Mouse (Mus musculus) myocyte (in vitro differentiated cells): Measurements from ENCODE around the gene Zfp335. TPM values are rescaled to one million over a fixed set of nuclear protein-coding genes. Genes with fewer than 3 reads are reported as not detected.

Experiments
- H3K27me3 ChIP-seq: one replicate; pipeline ENCODE4 v1.6.1; 2011; ENCODE audit not compliant: control insufficient read depth, insufficient read depth, insufficient read length
- H3K36me3 ChIP-seq: one replicate; pipeline ENCODE4 v1.6.1; 2011; ENCODE audit not compliant: control insufficient read depth, insufficient read depth
- H3K4me2 ChIP-seq: one replicate; pipeline ENCODE4 v1.6.1; 2011; ENCODE audit warnings: low read depth, control low read depth
- H3K4me3 ChIP-seq: one replicate; pipeline ENCODE4 v1.5.1; 2011; ENCODE audit warnings: mild to moderate bottlenecking, control low read depth, moderate library complexity
- H3K79me2 ChIP-seq: one replicate; pipeline ENCODE4 v1.6.1; 2011; ENCODE audit not compliant: control insufficient read depth, insufficient read depth
- H3ac ChIP-seq: one replicate; pipeline ENCODE4 v1.6.1; 2011; ENCODE audit not compliant: control insufficient read depth, insufficient read length
- E2F4 ChIP-seq: IDR thresholded peaks from one replicate; pipeline ENCODE4 v1.6.1; 2011; ENCODE audit warnings: mild to moderate bottlenecking, control low read depth, moderate library complexity; ENCODE audit not compliant: insufficient read depth
- MAX ChIP-seq: IDR thresholded peaks from one replicate; pipeline ENCODE4 v1.6.1; 2011; ENCODE audit warnings: low read depth, mild to moderate bottlenecking, control low read depth
- MYOD1 ChIP-seq, 3 experiments: IDR thresholded peaks; one replicate each; pipeline ENCODE4 v1.6.1; 2011; ENCODE audit warnings: control low read depth in 2 of 3, low read depth in 2 of 3, mild to moderate bottlenecking in 2 of 3, moderate library complexity in 1 of 3; ENCODE audit not compliant: insufficient read length in 2 of 3, control insufficient read depth in 1 of 3
- MYOG ChIP-seq, 3 experiments: IDR thresholded peaks; one replicate each; pipeline ENCODE4 v1.6.1; 2011; ENCODE audit warnings: control low read depth in 2 of 3, low read depth in 2 of 3, mild to moderate bottlenecking in 2 of 3; ENCODE audit not compliant: insufficient read length in 2 of 3, control insufficient read depth in 1 of 3, insufficient read depth in 1 of 3
- POLR2AphosphoS2 ChIP-seq: IDR thresholded peaks from one replicate; pipeline ENCODE4 v1.6.1; 2011; ENCODE audit warnings: low read depth, control low read depth; ENCODE audit not compliant: insufficient read length
- REST ChIP-seq: IDR thresholded peaks from one replicate; pipeline ENCODE4 v1.6.1; 2011; ENCODE audit warnings: mild to moderate bottlenecking, control low read depth, moderate library complexity; ENCODE audit not compliant: insufficient read depth, insufficient read length
- SRF ChIP-seq: IDR thresholded peaks from one replicate; pipeline ENCODE4 v1.6.1; 2011; ENCODE audit warnings: low read depth; ENCODE audit not compliant: control insufficient read depth, insufficient read length
- TCF12 ChIP-seq: IDR thresholded peaks from one replicate; pipeline ENCODE4 v1.6.1; 2011; ENCODE audit warnings: mild to moderate bottlenecking, control low read depth; ENCODE audit not compliant: poor library complexity, insufficient read depth, severe bottlenecking
- TCF3 ChIP-seq: IDR thresholded peaks from one replicate; pipeline ENCODE4 v1.6.1; 2011; ENCODE audit warnings: low read depth, control low read depth; ENCODE audit not compliant: insufficient read length
- USF1 ChIP-seq: IDR thresholded peaks from one replicate; pipeline ENCODE4 v1.6.1; 2011; ENCODE audit warnings: low read depth, mild to moderate bottlenecking, control low read depth, moderate library complexity
- polyA plus RNA-seq: library from polyadenylated mRNA; unstranded; fragments of >200 nt; fragmentation: generic; extraction: Trizol; gene quantifications from one replicate; pipeline ENCODE4 v1.2.1, GENCODE M21; 2012; ENCODE audit warnings: missing spikeins

Gene Zfp335
- polyA plus RNA-seq, 1 experiment: 11.1 TPM

GRCm38 (mm10) chr2:164850061-164850460 lies 61.5 kb downstream of the Zfp335 start:
- Histone ChIP-seq H3K79me2 (no peaks in the 10 kb centered on the region), H3K4me3 (no peak overlapping the region), H3K27me3 (no peaks in the 10 kb centered on the region), H3ac (no peak overlapping the region), H3K4me2 (peak overlapping the region; percentile 18), H3K36me3 (peaks cover 11% of the 10 kb centered on the region)
- TF ChIP-seq MYOG (IDR thresholded peaks at IDR 0.05; ENCODE audit: control insufficient read depth in 1 of 3, insufficient read depth in 1 of 3, insufficient read length in 2 of 3, low read depth in 2 of 3) (peak in 1 of 3 experiments; percentile 33), TCF12 (peak; percentile 16), MYOD1 (IDR thresholded peaks at IDR 0.05; ENCODE audit: control insufficient read depth in 1 of 3, insufficient read length in 2 of 3, low read depth in 2 of 3) (peak in 1 of 3 experiments; percentile 66), TCF3 (no peak)

- H3K4me2 ChIP-seq: no peak overlapping the region
- peaks cover 7% of the 10 kb centered on the region for H3K36me3 ChIP-seq
- H3K79me2 ChIP-seq: no peaks in the 10 kb centered on the region
- no peak for TF ChIP-seq E2F4
- no peak for TF ChIP-seq MYOG (IDR thresholded peaks at IDR 0.05; ENCODE audit: control insufficient read depth in 1 of 3, insufficient read depth in 1 of 3, insufficient read length in 2 of 3, low read depth in 2 of 3)
- no peak for TF ChIP-seq USF1
- TF ChIP-seq SRF: no peak
- TF ChIP-seq TCF12: no peak
- TF ChIP-seq POLR2AphosphoS2: no peak
- TF ChIP-seq MYOD1 (IDR thresholded peaks at IDR 0.05; ENCODE audit: control insufficient read depth in 1 of 3, insufficient read length in 2 of 3, low read depth in 2 of 3): no peak
- TF ChIP-seq TCF3: no peak
- TF ChIP-seq MAX: no peak
- TF ChIP-seq REST: no peak
- H3K27me3 ChIP-seq: no peaks in the 10 kb centered on the region
- H3ac ChIP-seq: no peak overlapping the region
- no peak overlapping the region for H3K4me3 ChIP-seq
These were observed 65.8 kb downstream of the Zfp335 start for GRCm38 (mm10) chr2:164845782-164846181.

Other genes starting within 250 kb of the Zfp335 start
- not detected for gene Wfdc11, start 237.7 kb downstream of the Zfp335 start, polyA plus RNA-seq
- gene Wfdc13, start 226.7 kb downstream of the Zfp335 start, polyA plus RNA-seq: 0.04 TPM
- not detected for gene Spint4, start 213.3 kb downstream of the Zfp335 start, polyA plus RNA-seq
- gene Spint5, start 196.5 kb downstream of the Zfp335 start, polyA plus RNA-seq: not detected
- 0.41 TPM for gene Wfdc3, start 165.8 kb downstream of the Zfp335 start, polyA plus RNA-seq
- gene Dnttip1, start 165.8 kb downstream of the Zfp335 start, polyA plus RNA-seq: 63.0 TPM
- 103 TPM for gene Ube2c, start 141.9 kb downstream of the Zfp335 start, polyA plus RNA-seq
- 3,985 TPM for gene Tnnc2, start 131.8 kb downstream of the Zfp335 start, polyA plus RNA-seq
- 29.5 TPM for gene Snx21, start 125.9 kb downstream of the Zfp335 start, polyA plus RNA-seq
- gene Acot8, start 106.9 kb downstream of the Zfp335 start, polyA plus RNA-seq: 24.5 TPM
- 3.3 TPM for gene Zswim3, start 106.7 kb downstream of the Zfp335 start, polyA plus RNA-seq
- 13.3 TPM for gene Zswim1, start 89.1 kb downstream of the Zfp335 start, polyA plus RNA-seq
- 0.40 TPM for gene Spata25, start 83.2 kb downstream of the Zfp335 start, polyA plus RNA-seq
- 202 TPM for gene Ctsa, start 78.9 kb downstream of the Zfp335 start, polyA plus RNA-seq
- 23.5 TPM for gene Neurl2, start 78.3 kb downstream of the Zfp335 start, polyA plus RNA-seq
- 117 TPM for gene Pltp, start 54.0 kb downstream of the Zfp335 start, polyA plus RNA-seq
- 43.2 TPM for gene Pcif1, start 32.5 kb downstream of the Zfp335 start, polyA plus RNA-seq
- gene Mmp9, start 29.0 kb upstream of the Zfp335 start, polyA plus RNA-seq: 1.7 TPM
- gene Slc12a5, start 49.0 kb upstream of the Zfp335 start, polyA plus RNA-seq: 0.52 TPM
- 24.0 TPM for gene Ncoa5, start 123.1 kb upstream of the Zfp335 start, polyA plus RNA-seq
- 1.1 TPM for gene Cd40, start 143.9 kb upstream of the Zfp335 start, polyA plus RNA-seq
- not detected for gene 1700025C18Rik, start 179.0 kb upstream of the Zfp335 start, polyA plus RNA-seq